Mouse (Mus musculus): ENCODE measurements around the gene Edem1. TPM values are rescaled to one million over a fixed set of nuclear protein-coding genes. Genes with fewer than 3 reads are reported as not detected.

The Edem1 gene
- polyA plus RNA-seq (2017; shearing (Covaris generic)) = 163 TPM

GRCm38 (mm10) chr6:108828234-108828868, at the start of gene Edem1:
TSS of gene Edem1 (plus strand) at chr6:108828641.

GRCm38 (mm10) chr6:108782526-108783183, 45.8 kb upstream of the Edem1 start, which contains the start of gene Arl8b:
TSS of gene Arl8b (plus strand) at chr6:108783099.

Other genes starting within 250 kb of the Edem1 start
- gene Bhlhe40, start 168.0 kb upstream of the Edem1 start, polyA plus RNA-seq (2017; shearing (Covaris generic)) = 25.6 TPM
- gene Arl8b, start 45.5 kb upstream of the Edem1 start, polyA plus RNA-seq (2017; shearing (Covaris generic)) = 69.4 TPM